Mouse (Mus musculus) lung, adult 10 weeks (tissue): ENCODE measurements around the gene Obox2. TPM values are rescaled to one million over a fixed set of nuclear protein-coding genes. Genes with fewer than 3 reads are reported as not detected.

Experiments
- polyA plus RNA-seq: library from polyadenylated mRNA; stranded (reverse); fragments of 350-450 nt; fragmentation: Illumina TruSeq; extraction: RNeasy Lipid Tissue Mini Kit (QIAGEN cat#74804); gene quantifications from one replicate; pipeline ENCODE4 v1.2.3, GENCODE M21; 2014; ENCODE audit warnings: low read depth, low replicate concordance; ENCODE audit not compliant: insufficient read depth

Obox2 gene
- not detected for polyA plus RNA-seq

DNA sequence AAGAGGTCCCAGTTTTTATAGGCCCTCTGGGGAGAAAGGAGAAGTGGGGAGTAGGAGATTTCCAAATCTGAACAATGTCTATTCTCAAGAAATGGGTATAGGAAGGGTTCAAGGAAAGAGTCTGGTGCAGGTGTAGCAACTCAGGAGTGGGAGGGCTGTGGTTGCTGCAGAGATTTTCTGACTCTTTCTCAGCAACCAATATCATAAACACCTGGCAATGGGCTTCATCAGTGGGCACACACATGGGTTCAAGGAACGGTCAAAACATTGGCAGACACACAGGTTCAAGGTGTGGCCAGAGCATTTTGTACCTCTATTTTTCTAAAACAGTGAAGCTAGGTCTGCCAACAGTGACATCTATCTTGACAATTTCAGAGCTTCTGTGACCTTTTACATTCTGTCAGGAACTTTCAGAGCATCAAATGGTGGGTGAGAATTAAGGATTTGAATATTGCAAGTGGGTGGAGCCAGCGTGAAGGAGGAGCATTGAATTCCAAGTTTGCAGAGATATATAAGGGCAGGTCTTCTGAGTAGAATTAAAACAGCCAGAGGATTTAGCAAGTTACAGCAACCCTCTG lies at the start of gene Obox2, which contains the start of gene Obox1:
Gene Obox2 (plus strand): TSS at position 301 of the 578 bp plus-strand sequence.
Gene Obox1 (plus strand): TSS at position 528 of the 578 bp plus-strand sequence.

Other genes with a start within 250 kb of the Obox2 start
- not detected for gene Obox1, start 227 bp downstream of the Obox2 start, polyA plus RNA-seq